Mouse (Mus musculus) left cerebral cortex, postnatal 25 days (tissue): ENCODE results near the gene Cep85l. TPM values are rescaled to one million over a fixed set of nuclear protein-coding genes. Genes with fewer than 3 reads are reported as not detected.
A peak's percentile ranks its signal among the peaks of the same experiment; 100 is the strongest.

Source experiments
- DNase-seq, 2 experiments: peaks; one replicate each; pipeline ENCODE4 v3.0.0; 2022; ENCODE audit warnings: low spot score in 2 of 2, mixed read lengths in 1 of 2
- intact Hi-C: fragments of 180-260 bp; cut with DNase I; formaldehyde crosslinking; loops from one replicate; pipeline ENCODE4 v1.15.1; 2025
- total RNA-seq, 2 experiments: library from RNA; stranded (reverse); gene quantifications; 2 replicates each; pipeline ENCODE4 v1.2.3; 2021

The Cep85l gene
- 10 to 100 TPM; 18.7 to 19.9 TPM for total RNA-seq

- peak; percentile 87 to 89 for DNase-seq
- intact Hi-C loops: loop anchor here (2.0 to 10.0 kb wide), 2 partner anchors 31 to 215 kb away; partner anchors contain the start of gene Asf1a
These were observed at the start of gene Cep85l for GRCm38 (mm10) chr10:53379709-53380106. TSS of gene Cep85l (minus strand) at chr10:53379947.

- DNase-seq: no peak
- intact Hi-C loops: no loop called here
These were observed 49.1 kb upstream of the Cep85l start for GRCm38 (mm10) chr10:53428695-53429447.

GRCm38 (mm10) chr10:53426524-53426923 is 46.8 kb upstream of the Cep85l start:
- intact Hi-C loops: no loop called here
- DNase-seq: no peak

- intact Hi-C loops: no loop called here
These were observed 43.3 kb upstream of the Cep85l start for GRCm38 (mm10) chr10:53423091-53423490.

DNA sequence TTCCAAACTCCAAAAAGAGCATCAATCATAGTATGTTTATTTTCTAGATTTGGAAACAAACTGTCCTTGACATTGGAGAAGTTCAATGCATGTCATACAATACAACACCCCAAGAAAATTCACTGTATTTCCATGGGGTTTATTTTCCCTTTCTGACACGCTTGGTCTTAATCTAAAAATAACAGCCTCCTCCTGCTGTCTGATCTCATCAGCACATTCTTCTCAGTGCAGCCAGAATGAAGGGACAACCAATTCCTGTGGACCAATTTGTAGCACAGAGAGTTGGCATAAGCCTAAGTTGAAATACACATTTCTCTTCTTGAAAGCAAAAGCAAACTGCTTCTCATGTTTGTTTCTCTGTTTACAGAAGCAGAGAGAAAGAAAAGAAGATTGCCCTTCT is 42.5 kb upstream of the Cep85l start:
- intact Hi-C loops: no loop called here
- DNase-seq: no peak

More at GRCm38 (mm10) chr10:53423091-53423490, 43.3 kb upstream of the Cep85l start:
- no peak for DNase-seq

DNA sequence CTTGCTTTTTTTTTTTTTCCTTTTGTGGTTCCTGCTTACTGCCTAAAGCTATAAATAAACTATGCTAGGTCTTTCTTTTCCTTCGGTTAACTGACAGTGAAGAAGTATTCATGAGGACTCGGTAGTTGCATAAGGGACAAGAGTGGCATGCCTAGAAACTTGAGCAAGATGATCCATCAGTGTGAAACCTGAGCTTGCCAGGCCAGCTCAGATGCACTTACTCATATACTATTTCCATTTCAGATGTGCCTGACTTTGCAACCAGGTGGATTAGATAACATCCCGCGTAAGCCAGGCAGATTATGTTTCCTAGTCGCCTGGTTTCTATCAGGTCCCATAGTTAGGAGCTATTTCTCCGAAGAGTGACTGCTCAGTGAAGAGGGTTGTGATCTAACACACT is 41.9 kb upstream of the Cep85l start:
- intact Hi-C loops: no loop called here
- peak in 1 of 2 experiments; percentile 62 for DNase-seq

- no peak for DNase-seq
- intact Hi-C loops: no loop called here
These were observed 40.3 kb upstream of the Cep85l start for GRCm38 (mm10) chr10:53420069-53420468.

- intact Hi-C loops: no loop called here
- DNase-seq: no peak
These were observed 39.6 kb upstream of the Cep85l start for GRCm38 (mm10) chr10:53419139-53419935.

- intact Hi-C loops: no loop called here
- DNase-seq: no peak
These were observed 37.3 kb upstream of the Cep85l start for GRCm38 (mm10) chr10:53417015-53417414.

GRCm38 (mm10) chr10:53416152-53416712 is 36.5 kb upstream of the Cep85l start:
- no peak for DNase-seq
- intact Hi-C loops: no loop called here

- no peak for DNase-seq
- intact Hi-C loops: loop anchor here (2.0 kb wide), 1 partner anchor 16 kb away; no protein-coding TSS in a partner anchor
These were observed 35.5 kb upstream of the Cep85l start for GRCm38 (mm10) chr10:53415252-53415651.

- intact Hi-C loops: loop anchor here (2.0 kb wide), 1 partner anchor 16 kb away; no protein-coding TSS in a partner anchor
These were observed 34.6 kb upstream of the Cep85l start for GRCm38 (mm10) chr10:53414092-53415085.

DNA sequence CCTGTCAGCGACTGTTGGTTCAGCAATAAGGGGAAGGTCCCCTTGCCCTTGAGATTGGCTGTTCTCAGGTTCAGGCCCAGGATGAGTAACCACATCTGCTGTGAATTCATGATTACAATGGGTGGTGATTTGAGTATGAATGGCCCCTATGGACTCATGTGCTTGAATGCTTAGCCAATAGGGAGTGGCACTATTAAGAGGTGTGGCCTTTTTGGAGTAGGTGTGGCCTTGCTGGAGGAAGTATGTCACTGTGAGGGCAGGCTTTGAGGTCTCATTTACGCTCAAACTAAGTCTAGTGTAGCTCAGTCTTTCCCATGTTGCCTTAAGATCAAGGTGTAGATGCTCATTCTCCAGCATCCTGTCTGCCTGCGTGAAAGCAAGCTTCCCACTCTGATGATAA is 33.2 kb upstream of the Cep85l start:
- no peak for DNase-seq
- intact Hi-C loops: no loop called here

More at GRCm38 (mm10) chr10:53414092-53415085, 34.6 kb upstream of the Cep85l start:
- DNase-seq: peak in 1 of 2 experiments; percentile 54

GRCm38 (mm10) chr10:53412165-53412564 is 32.4 kb upstream of the Cep85l start:
- intact Hi-C loops: no loop called here
- DNase-seq: no peak

GRCm38 (mm10) chr10:53410831-53411230 is 31.1 kb upstream of the Cep85l start:
- intact Hi-C loops: no loop called here
- no peak for DNase-seq

DNA sequence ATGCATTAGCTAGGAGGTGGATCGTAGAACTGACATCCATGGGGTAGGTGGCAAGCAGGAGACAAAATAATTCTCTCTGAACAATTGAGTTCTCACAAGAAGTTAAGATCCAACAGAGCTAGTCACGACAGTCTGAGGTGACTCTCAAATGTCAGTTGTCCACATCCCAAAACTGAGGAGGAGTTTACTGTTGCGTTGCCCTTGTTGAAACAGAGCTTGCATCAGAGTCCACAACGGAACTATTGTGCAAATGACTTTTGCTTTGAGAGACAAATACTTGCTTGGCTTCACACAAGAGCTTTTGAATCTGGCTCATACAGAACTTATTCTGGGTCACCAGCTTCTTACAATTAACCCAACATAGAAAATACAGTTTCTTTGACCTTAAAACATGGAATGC is 27.7 kb upstream of the Cep85l start:
- no peak for DNase-seq
- intact Hi-C loops: no loop called here

- intact Hi-C loops: loop anchor here (1.0 kb wide), 1 partner anchor 96 kb away; no protein-coding TSS in a partner anchor
- no peak for DNase-seq
These were observed 27.1 kb upstream of the Cep85l start for GRCm38 (mm10) chr10:53406845-53407244.

GRCm38 (mm10) chr10:53402293-53402692 is 22.5 kb upstream of the Cep85l start:
- intact Hi-C loops: no loop called here
- DNase-seq: no peak

GRCm38 (mm10) chr10:53399053-53399452 is 19.3 kb upstream of the Cep85l start:
- no peak for DNase-seq
- intact Hi-C loops: loop anchor here (2.0 kb wide), 1 partner anchor 16 kb away; no protein-coding TSS in a partner anchor
